Mouse (Mus musculus) megakaryocyte, embryonic 14.5 days (primary cell): ENCODE results near the gene Pnpla3.

Experiments
- FLI1 ChIP-seq: IDR thresholded peaks from 2 replicates; pipeline ENCODE4 v1.6.1; 2012; ENCODE audit warnings: low read length, inconsistent platforms, mixed read lengths
- GATA1 ChIP-seq: IDR thresholded peaks from 3 replicates; pipeline ENCODE4 v1.6.1; 2012; ENCODE audit warnings: mixed read lengths, low read length, inconsistent platforms, borderline replicate concordance

DNA sequence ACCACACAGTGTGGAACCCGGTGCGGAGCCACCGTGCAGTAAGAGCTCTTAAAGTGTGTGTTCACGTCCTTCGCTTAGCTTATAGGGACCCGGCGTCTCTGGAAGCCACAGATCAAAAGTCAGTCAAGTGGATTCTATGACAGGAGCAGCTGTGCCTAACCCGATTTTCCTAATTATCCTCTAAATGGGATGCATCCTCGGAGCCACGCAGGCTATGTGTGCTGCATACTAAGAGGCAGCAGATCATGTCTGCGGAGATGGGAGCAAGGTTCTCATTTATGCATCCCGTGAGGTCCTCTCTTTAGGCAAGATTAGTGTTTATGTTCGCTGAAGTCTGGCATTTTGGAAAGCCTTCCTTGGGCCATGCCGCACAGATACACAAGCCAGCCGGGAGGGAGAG is 59.3 kb downstream of the Pnpla3 start:
- TF ChIP-seq FLI1, result no peak
- TF ChIP-seq GATA1, result no peak
